Mouse (Mus musculus): ENCODE results near the gene Mon2. TPM values are rescaled to one million over a fixed set of nuclear protein-coding genes. Genes with fewer than 3 reads are reported as not detected.
A peak's percentile ranks its signal among the peaks of the same experiment; 100 is the strongest.

The Mon2 gene
- polyA plus RNA-seq, 1 experiment from 2014 or later, result 26.0 TPM

GRCm38 (mm10) chr10:123092577-123092976, 16.3 kb upstream of the Mon2 start:
- H3K4me1 ChIP-seq, result no peaks in the 10 kb centered on the region
- no peak for DNase-seq (ENCODE audit: low spot score)
- WGBS, result 71% methylated on average over 3 of the region's 3 CpGs

GRCm38 (mm10) chr10:123091737-123092136, 15.4 kb upstream of the Mon2 start:
- 31% methylated on average over 5 of the region's 5 CpGs for WGBS
- Histone ChIP-seq H3K27me3 (replicated peaks; ENCODE audit: low read depth, poor library complexity, severe bottlenecking) (no peaks in the 10 kb centered on the region), H3K36me3 (replicated peaks) (no peaks in the 10 kb centered on the region), H3K27ac (replicated peaks) (no peak overlapping the region), H3K4me1 (no peaks in the 10 kb centered on the region), H3K9me3 (no peaks in the 10 kb centered on the region), H3K4me3 (no peak overlapping the region)
- peak; percentile 64 for DNase-seq (ENCODE audit: low spot score)

More at GRCm38 (mm10) chr10:123092577-123092976, 16.3 kb upstream of the Mon2 start:
- no peak overlapping the region for H3K4me3 ChIP-seq
- H3K36me3 ChIP-seq (replicated peaks), result no peaks in the 10 kb centered on the region
- no peaks in the 10 kb centered on the region for H3K27me3 ChIP-seq (replicated peaks; ENCODE audit: low read depth, poor library complexity, severe bottlenecking)
- no peak overlapping the region for H3K27ac ChIP-seq (replicated peaks)
- no peaks in the 10 kb centered on the region for H3K9me3 ChIP-seq

- Histone ChIP-seq H3K4me3 (no peak overlapping the region), H3K36me3 (replicated peaks) (no peaks in the 10 kb centered on the region), H3K27me3 (replicated peaks; ENCODE audit: low read depth, poor library complexity, severe bottlenecking) (no peaks in the 10 kb centered on the region), H3K9me3 (no peaks in the 10 kb centered on the region), H3K27ac (replicated peaks) (no peak overlapping the region), H3K4me1 (no peaks in the 10 kb centered on the region)
- DNase-seq (ENCODE audit: low spot score), result no peak
- 81% methylated on average over 12 of the region's 12 CpGs for WGBS
These were observed 13.2 kb upstream of the Mon2 start for GRCm38 (mm10) chr10:123089425-123089930.

GRCm38 (mm10) chr10:123086847-123087246, 10.5 kb upstream of the Mon2 start:
- H3K36me3 ChIP-seq (replicated peaks), result no peaks in the 10 kb centered on the region
- WGBS, result 79% methylated on average over 2 of the region's 2 CpGs
- no peaks in the 10 kb centered on the region; the same call in 1 of the 2 replicates for H3K4me1 ChIP-seq
- H3K27ac ChIP-seq (replicated peaks), result no peak overlapping the region
- H3K27me3 ChIP-seq (replicated peaks; ENCODE audit: low read depth, poor library complexity, severe bottlenecking), result no peaks in the 10 kb centered on the region
- H3K9me3 ChIP-seq, result no peaks in the 10 kb centered on the region
- no peak for DNase-seq (ENCODE audit: low spot score)
- no peak overlapping the region for H3K4me3 ChIP-seq

- Histone ChIP-seq H3K4me1 (no peaks in the 10 kb centered on the region; the same call in 1 of the 2 replicates), H3K9me3 (no peaks in the 10 kb centered on the region), H3K36me3 (replicated peaks) (no peaks in the 10 kb centered on the region), H3K4me3 (no peak overlapping the region), H3K27ac (replicated peaks) (no peak overlapping the region), H3K27me3 (replicated peaks; ENCODE audit: low read depth, poor library complexity, severe bottlenecking) (no peaks in the 10 kb centered on the region)
- DNase-seq (ENCODE audit: low spot score), result no peak
- 77% methylated on average over 10 of the region's 10 CpGs for WGBS
These were observed 8.8 kb upstream of the Mon2 start for GRCm38 (mm10) chr10:123084900-123085641.

GRCm38 (mm10) chr10:123084307-123084706, 8.0 kb upstream of the Mon2 start:
- Histone ChIP-seq H3K4me1 (no peaks in the 10 kb centered on the region; the same call in 1 of the 2 replicates), H3K4me3 (no peak overlapping the region), H3K9me3 (no peaks in the 10 kb centered on the region), H3K27ac (replicated peaks) (no peak overlapping the region), H3K36me3 (replicated peaks) (no peaks in the 10 kb centered on the region), H3K27me3 (replicated peaks; ENCODE audit: low read depth, poor library complexity, severe bottlenecking) (no peaks in the 10 kb centered on the region)
- DNase-seq (ENCODE audit: low spot score), result no peak
- 73% methylated on average over 9 of the region's 9 CpGs for WGBS

GRCm38 (mm10) chr10:123075751-123076242, 508 bp downstream of the Mon2 start:
- H3K27me3 ChIP-seq (replicated peaks; ENCODE audit: low read depth, poor library complexity, severe bottlenecking), result no peaks in the 10 kb centered on the region
- under 1% methylated on average over 48 of the region's 48 CpGs for WGBS
- peak overlapping the region; percentile 97 for H3K4me3 ChIP-seq
- H3K9me3 ChIP-seq, result no peaks in the 10 kb centered on the region
- H3K27ac ChIP-seq (replicated peaks), result peak overlapping the region; percentile 92
- peaks cover 13% of the 10 kb centered on the region for H3K4me1 ChIP-seq
- no peak for DNase-seq (ENCODE audit: low spot score)
- H3K36me3 ChIP-seq (replicated peaks), result peaks cover 24% of the 10 kb centered on the region

- no peak for DNase-seq (ENCODE audit: low spot score)
- Histone ChIP-seq H3K27me3 (replicated peaks; ENCODE audit: low read depth, poor library complexity, severe bottlenecking) (no peaks in the 10 kb centered on the region), H3K36me3 (replicated peaks) (peaks cover 42% of the 10 kb centered on the region), H3K4me1 (peaks cover 12% of the 10 kb centered on the region), H3K27ac (replicated peaks) (no peak overlapping the region), H3K9me3 (peaks cover 9% of the 10 kb centered on the region; the same call in 1 of the 2 replicates), H3K4me3 (no peak overlapping the region)
- WGBS, result 89% methylated on average over 2 of the region's 2 CpGs
These were observed 4.3 kb downstream of the Mon2 start for GRCm38 (mm10) chr10:123071997-123072396.

- H3K27ac ChIP-seq (replicated peaks), result no peak overlapping the region
- H3K36me3 ChIP-seq (replicated peaks), result peaks cover 6% of the 10 kb centered on the region
- H3K4me1 ChIP-seq, result 0 out of 2 replicates have a peak, but pooled peaks cover 3% of the 10 kb centered on the region
- WGBS, result 95% methylated on average over 2 of the region's 2 CpGs
- no peaks in the 10 kb centered on the region for H3K9me3 ChIP-seq
- no peak for DNase-seq (ENCODE audit: low spot score)
- no peak overlapping the region for H3K4me3 ChIP-seq
- H3K27me3 ChIP-seq (replicated peaks; ENCODE audit: low read depth, poor library complexity, severe bottlenecking), result no peaks in the 10 kb centered on the region
These were observed 13.3 kb downstream of the Mon2 start for GRCm38 (mm10) chr10:123063021-123063420.

GRCm38 (mm10) chr10:123060831-123061230, 15.5 kb downstream of the Mon2 start:
- peaks cover 6% of the 10 kb centered on the region for H3K36me3 ChIP-seq (replicated peaks)
- WGBS, result 91% methylated on average over 6 of the region's 6 CpGs
- H3K4me3 ChIP-seq, result no peak overlapping the region
- H3K27me3 ChIP-seq (replicated peaks; ENCODE audit: low read depth, poor library complexity, severe bottlenecking), result no peaks in the 10 kb centered on the region
- H3K27ac ChIP-seq (replicated peaks), result no peak overlapping the region
- H3K9me3 ChIP-seq, result no peaks in the 10 kb centered on the region
- H3K4me1 ChIP-seq, result 0 out of 2 replicates have a peak, but pooled peaks cover 3% of the 10 kb centered on the region
- DNase-seq (ENCODE audit: low spot score), result no peak

GRCm38 (mm10) chr10:123057082-123057481, 19.2 kb downstream of the Mon2 start:
- no peaks in the 10 kb centered on the region for H3K9me3 ChIP-seq
- no peaks in the 10 kb centered on the region for H3K27me3 ChIP-seq (replicated peaks; ENCODE audit: low read depth, poor library complexity, severe bottlenecking)
- H3K27ac ChIP-seq (replicated peaks), result no peak overlapping the region
- no peak for DNase-seq (ENCODE audit: low spot score)
- H3K36me3 ChIP-seq (replicated peaks), result peaks cover 6% of the 10 kb centered on the region
- 0 out of 2 replicates have a peak, but pooled peaks cover 3% of the 10 kb centered on the region for H3K4me1 ChIP-seq
- no peak overlapping the region for H3K4me3 ChIP-seq
- WGBS, result 90% methylated on average over 1 of the region's 1 CpGs

- H3K4me1 ChIP-seq, result 0 out of 2 replicates have a peak, but pooled peaks cover 3% of the 10 kb centered on the region
- no peaks in the 10 kb centered on the region for H3K27me3 ChIP-seq (replicated peaks; ENCODE audit: low read depth, poor library complexity, severe bottlenecking)
- peaks cover 7% of the 10 kb centered on the region for H3K36me3 ChIP-seq (replicated peaks)
- no peak for DNase-seq (ENCODE audit: low spot score)
- no peaks in the 10 kb centered on the region for H3K9me3 ChIP-seq
- no peak overlapping the region for H3K27ac ChIP-seq (replicated peaks)
- no peak overlapping the region for H3K4me3 ChIP-seq
- 89% methylated on average over 10 of the region's 10 CpGs for WGBS
These were observed 19.8 kb downstream of the Mon2 start for GRCm38 (mm10) chr10:123056463-123056862.

All from embryonic facial prominence, embryonic 10.5 days (tissue).